Mouse (Mus musculus) CD4-positive, CD25-positive, alpha-beta regulatory T cell, adult 4 months (primary cell): ENCODE data around the gene Cyth1. TPM values are rescaled to one million over a fixed set of nuclear protein-coding genes. Genes with fewer than 3 reads are reported as not detected.

ENCODE experiments used
- ATAC-seq: one replicate; pipeline ENCODE4 v1.8.0; 2017
- polyA plus RNA-seq, 2 experiments: library from polyadenylated mRNA; unstranded; fragments of 100-300 nt; shearing (Covaris generic); gene quantifications; one replicate each; pipeline ENCODE4 v1.2.1; 2017

Cyth1 gene
- 10 to 100 TPM; 34.7 to 59.5 TPM for polyA plus RNA-seq

DNA sequence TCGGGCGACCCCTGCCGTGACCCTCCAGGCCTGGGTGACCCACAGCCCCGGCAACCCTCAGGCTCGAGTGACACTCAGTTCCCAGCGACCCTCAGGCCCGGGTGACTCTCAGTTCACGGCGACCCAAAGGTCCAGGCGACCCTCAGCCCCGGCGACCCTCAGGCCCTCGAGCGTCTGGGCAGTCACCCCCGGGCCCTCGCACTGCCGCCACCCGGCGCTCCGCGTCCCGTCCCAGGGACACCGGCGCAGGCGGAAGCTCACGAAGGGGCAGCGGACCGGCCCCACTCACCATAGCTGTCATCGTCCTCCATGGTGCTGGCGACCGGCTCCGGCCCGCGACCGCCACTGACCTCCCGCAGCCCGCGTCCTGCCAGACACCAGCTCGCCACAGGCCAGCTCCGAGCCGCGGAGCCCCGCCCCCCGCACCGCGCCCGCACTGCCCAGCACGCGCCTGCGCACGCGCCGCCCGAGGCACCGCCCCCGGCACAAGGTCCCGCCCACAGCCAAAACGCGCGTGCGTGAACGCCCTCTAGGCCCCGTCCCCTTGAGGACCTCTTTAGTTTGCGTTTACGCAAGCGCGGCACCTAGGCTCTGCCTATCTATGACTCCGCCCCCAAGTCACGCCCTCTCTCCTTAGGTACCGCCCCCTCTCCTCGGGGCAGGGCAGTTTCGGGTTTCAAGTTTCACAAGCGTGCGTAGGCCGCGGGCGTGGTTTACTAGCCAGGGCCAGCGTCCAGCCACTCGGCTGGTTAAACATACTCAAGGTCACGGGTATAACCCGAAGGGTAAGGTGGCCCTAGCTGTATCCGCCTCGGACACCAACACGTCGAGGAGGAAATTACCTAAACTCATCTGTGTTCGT, at the start of gene Cyth1:
Gene Cyth1 (minus strand): TSS at position 443 of the 862 bp plus-strand sequence.
- peak; percentile 87 for ATAC-seq

DNA sequence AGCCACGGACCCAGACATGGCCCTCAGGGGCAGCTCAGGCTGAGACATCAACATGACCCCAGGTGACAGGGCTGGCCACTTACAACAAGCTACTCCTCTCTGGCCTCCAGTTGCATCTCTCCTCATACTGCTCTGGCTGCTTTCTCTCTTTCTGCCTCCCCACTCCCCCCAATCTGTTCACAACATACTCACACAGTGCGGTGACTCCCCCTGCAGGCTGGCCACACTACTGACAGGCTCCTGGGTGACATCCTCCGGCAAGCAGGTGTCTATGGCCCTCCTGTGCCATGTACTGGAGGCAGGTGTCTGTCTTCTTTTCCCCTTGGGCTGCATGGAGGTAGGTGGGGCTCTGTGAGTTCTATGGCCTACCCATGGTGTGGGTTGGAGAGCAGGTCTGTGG, 49.6 kb upstream of the Cyth1 start:
- ATAC-seq, result no peak

DNA sequence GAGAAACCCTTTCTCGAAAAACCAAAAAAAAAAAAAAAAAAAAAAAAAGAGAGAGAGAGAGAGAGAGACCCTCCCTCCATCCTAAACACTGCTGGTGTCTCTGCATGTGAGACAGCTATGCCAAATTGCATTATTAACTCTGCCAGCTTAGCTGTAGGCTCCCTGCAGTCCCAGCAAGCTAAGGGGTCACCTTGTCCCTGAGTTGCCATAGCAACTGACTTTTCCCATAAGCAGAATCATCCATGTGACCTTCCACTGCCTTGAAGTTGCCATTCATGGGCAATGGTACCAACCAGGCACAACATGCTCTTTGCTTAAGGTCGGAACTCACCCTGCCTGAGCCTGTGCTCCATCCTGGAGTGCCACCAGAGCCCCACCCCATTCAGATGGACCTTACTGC, 46.6 kb upstream of the Cyth1 start:
- no peak for ATAC-seq

DNA sequence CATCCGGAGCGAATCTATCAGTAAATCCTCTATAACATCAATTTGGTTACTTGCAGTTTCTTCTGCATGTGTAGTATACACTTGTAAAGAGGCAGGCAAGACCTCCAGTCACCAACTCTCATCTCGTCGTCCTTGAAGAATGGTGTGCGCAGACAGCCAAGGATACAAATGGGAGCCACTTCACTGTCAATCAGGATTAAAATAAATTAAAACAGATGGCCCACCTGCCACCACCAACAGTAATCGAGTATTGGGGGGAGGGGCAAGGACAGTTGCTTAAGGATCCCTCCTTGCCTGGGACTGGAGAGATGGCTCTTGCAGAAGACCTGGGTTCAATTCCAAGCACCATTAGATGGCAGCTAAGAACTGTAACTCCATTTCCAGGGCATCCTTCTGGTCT, 44.3 kb upstream of the Cyth1 start:
- no peak for ATAC-seq

DNA sequence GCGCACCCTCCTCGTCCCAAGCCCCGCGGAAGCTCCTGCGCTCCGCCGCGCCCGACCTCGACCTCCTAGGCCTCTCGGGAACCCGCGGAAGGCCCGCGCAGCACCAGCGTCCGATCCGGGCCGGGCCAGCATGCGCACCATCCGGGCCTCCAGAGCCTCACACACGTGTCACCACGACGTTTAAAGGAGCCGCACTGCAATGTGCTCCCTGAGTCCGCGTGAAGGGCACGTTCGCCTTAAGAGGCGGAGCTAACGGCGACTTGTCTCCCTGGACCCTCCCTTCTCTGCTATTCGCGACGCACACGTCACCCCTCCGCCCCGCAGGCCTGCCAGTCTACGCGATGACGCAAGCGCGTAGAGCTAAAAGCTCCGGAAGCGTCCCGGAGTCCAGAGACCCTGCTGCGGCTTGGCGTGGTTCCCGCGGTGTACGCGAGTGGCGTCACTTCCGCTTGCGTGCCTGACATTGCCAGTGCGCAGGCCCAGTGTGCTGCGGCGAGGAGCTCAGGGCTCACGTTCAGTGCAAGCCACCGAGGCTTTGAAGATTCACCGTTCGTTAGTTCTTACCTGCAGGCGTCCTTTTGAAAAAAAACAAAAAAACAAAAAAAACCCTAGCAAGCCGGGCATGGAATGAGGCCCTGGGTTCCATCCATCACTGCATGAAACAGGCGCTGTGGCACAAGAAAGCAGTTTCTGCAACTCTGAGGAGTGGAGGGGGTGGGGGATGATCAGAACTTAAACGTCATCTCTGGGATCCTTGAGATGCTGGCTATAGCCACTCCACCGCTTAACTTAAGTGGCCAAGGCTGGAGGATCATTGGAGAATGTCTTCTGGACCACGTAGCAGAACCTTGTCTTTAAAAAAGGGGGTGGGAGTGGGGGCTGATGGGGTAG, 41.9 kb upstream of the Cyth1 start, which contains the start of gene Usp36:
Gene Usp36 (minus strand): TSS at position 246 of the 891 bp plus-strand sequence.
- peak; percentile 93 for ATAC-seq

DNA sequence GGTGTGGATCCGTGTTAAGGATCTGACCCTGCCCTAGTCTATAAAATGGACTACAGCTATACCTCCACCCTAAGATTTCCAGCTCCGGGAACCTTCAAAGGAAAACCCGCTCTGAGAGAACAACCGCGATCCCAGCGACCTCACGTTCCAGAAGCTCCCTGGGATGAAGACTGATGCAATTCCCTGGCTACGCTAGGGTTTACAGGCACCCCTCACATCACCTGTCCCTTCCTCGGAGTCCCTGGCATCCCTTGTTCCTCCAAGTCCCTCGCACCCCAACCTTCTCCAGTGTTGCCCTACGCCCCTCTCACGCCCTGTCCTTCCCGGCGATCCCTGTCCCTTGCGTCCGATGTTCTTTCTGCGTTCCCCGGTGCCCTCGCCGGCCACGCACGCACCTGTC, 41.2 kb upstream of the Cyth1 start:
- no peak for ATAC-seq

DNA sequence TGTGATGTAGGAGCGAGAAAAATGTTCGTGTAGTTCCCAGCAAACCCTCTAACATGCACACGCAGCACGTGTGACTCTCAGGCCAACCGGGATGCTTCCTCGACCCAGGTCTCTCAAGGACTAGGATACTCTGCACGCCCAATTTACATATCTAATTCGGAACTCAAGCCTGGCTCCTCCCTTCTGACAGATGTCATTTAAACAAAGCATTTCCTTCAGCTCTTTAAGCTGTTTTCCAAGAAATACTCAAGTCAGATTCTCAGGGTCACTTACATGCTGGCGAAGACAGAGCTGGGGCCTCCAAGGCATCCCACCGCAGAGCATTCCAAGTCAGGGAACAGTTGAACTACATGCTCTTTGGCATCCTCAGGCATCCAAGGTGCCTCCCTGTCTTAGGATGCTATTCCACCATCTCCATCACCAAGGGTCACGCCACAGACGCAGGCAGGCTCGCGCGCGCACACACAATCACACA, 40.7 kb upstream of the Cyth1 start:
- ATAC-seq, result no peak

DNA sequence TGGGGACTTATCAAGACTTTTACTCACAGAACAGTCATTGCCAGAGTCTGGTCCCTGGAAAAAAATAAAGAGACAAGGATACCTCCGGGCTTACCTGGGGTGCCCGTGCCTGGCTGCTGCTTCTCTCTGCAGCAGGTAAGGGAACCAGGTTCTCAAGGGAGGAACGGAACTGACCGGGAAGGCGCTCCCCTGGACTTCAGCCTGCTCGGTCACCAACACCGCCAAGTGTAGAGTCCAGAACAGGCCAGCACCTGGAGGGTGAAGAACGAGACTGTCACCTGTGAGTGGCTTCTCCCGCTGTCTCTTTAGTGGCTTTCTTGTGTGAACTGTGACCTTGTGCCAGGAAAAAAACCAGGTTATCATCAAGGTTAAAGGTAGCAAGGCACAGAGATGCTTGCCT, 39.2 kb upstream of the Cyth1 start:
- no peak for ATAC-seq

DNA sequence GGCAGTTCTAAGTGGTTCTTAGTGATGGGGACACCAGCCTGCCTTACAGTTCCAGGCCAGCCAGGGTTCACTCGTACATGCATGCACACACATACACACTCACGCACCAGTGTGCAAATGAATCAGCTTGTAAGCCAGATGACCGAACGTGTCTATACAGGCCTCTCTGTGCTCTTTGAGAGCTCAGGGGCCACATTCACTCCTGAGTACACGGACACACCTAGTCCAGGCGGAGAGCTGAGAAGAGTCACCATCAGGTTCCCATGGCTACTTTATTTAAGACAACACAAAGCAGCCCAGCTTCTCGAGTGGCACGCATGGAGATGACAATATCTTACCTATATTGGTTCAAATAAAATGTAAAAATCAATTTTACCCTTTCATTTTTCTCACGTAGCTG, 38.0 kb upstream of the Cyth1 start:
- no peak for ATAC-seq

DNA sequence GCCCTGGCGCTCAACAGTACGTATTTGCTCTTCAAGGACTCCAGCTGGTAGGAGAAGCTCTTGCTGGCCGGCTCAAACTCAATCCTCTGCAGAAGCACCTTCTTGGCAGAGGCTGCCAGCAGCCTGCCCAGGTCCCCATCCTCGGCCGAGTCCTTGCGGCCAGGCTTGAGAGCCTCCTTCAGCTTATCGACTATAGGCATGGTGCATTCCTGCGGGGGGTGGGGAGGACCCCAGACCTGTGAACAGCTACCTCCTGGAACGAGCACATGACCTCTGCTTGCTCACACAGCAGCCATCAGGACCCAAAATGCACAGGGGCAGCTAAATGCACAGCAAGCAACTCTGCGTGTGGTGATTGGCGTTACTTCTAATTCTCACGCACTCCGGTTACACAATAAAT, 37.4 kb upstream of the Cyth1 start:
- no peak for ATAC-seq

DNA sequence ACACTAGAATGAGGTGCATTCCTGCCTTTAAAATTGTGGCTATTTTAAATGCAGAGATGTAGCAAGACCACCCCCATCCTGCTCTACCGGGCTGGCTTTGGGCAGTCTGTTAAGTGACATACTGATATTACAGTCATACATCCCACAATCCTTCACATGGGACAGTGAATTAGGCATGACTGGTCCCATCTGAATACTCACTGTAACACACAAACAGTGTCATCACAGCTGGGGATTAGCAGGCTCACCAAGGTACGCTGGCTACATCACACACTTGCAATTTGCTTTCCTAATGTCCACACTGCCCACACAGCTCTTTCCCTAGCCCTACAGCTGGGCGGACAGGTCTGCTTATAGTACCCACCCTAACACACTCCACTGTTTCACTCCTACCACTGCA, 31.8 kb upstream of the Cyth1 start:
- no peak for ATAC-seq

DNA sequence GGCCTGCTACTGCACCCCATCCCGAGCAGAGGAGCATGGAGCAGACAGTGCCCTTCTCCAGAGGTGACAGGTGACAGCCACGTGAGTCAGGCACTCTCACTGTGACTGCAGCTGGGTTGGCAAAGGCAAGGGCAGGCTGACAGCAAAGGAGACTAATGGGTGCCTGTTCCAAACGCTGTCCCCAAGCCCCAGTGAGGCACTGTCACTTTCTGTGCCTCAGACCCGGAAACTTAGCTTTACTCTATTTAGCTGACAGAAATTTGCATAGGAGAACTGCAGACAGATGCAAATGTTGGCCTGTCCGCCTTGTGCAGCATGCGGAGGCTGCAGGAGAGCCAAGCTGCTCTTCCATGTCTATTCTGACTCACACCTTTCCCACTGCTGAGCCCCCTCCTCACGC, 27.9 kb upstream of the Cyth1 start:
- ATAC-seq, result no peak

DNA sequence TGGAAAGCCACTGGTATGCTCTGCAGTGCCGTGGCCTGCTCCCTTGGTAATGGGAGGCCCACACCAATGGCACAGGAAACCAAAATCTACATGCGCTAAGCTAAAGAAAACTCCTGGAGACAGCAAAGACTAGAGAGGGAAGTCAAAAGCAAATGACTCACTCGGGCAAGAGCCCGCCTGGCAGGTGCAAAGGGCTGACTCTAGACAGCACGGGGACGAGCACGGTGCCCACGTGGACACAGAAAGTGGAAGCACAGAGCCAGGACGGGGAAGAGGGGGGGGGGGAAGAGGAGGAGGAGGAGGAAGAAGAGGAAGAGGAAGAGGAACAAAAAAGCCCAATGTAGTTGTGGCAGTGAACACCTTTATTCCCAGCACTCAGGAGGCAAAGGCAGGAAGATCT, 26.7 kb upstream of the Cyth1 start:
- no peak for ATAC-seq

DNA sequence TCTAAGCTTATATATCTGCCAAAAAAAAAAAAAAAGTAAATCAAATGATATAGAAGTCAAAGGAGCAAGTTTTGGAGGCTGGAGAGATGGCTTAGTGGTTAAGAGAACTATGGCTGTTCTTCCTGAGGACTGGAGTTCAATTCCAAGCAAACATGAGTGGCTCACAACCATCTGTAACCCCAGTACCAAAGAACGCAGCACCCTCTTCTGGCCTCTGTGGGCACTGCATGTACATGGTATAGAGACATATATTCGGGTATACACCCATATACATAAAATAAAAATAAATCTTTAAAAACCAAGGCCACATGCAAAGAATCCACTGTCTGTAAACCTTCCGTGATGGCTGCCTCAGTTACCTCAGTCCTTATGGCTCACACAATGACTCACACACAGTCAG, 21.4 kb upstream of the Cyth1 start:
- ATAC-seq, result no peak

DNA sequence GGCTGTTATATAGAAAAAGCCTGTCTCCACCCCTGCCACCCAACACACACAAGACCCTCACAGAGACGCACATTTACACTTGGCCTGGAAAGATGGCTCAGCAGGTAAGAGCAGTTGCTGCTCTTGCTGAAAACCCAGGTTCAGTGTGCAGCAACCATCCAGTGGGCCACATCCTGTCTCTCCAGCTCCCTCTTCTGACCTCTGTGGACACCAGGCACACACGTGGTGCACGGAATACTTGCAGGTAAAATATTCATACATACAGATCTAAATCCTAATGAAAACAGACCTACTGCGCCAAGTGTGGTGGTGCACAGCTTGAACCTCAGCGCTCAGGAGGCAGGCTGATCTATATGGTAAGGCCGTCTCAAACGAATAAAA, 18.3 kb upstream of the Cyth1 start:
- peak; percentile 78 for ATAC-seq

DNA sequence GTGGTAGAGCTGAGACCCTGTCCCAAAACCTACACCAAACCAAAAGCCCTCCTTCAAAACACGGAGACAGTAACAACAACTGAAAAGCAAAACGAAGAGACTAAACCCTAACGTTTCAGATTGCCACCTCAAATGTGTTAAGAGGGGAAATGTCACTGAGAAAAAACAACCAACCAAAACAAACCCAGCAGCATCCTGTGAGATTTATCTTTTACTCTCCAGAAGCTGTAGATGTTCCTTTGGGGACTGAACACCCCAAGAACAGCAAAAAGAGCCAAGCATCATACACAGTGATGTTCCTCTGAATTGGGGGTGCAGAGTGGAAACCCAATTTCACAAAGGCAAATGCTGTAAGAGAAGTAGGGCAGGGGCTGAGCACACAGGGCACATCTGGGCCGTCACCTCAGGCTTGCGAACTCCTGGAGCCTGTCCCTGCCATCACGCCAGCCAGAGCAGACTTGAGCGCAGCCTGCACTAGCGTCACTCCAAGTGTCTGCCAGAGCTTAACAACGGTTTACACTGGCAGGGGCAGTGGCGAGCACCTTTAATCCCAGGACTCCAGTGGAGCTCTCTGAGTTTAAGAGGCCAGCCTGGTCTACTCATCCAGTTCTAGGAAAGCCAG, 17.8 kb upstream of the Cyth1 start:
- ATAC-seq, result peak; percentile 66

DNA sequence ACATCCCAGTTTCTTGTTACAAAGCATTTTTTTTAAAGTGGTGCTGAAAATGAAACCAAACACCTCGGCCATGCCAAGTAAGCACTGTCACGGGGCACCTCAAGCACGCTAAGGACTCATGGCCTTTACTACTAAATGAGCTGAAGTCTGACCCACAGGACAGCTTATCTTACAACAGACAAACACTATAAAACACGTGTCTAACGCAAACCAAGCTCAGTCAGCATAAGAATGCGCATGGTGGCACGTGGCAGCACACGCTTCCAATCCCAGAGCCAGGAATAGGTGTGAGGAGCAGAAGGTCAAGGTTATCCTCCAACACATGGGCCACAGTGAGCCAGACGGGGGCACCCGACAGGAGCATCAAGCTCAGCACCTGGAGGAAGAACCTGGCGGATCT, 17.2 kb upstream of the Cyth1 start:
- ATAC-seq, result no peak

DNA sequence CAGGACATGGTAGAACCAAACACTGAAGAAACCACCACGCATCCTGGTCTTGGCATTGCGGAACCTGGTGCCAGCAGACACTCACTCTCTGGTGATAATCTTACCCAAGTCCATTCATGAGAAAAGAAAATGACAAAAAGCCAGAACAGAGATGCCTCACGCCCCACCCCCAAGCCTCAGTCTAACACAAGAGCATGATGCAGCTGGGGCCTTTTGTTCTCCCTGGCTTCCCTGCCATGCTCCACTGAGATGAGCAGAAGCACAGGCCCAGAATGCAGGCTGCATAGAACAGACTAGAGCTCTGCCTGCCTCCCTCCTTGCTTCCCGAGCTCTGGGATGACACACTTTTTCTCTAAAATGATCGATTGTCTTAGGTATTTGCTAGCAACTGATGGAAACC, 14.8 kb upstream of the Cyth1 start:
- no peak for ATAC-seq

DNA sequence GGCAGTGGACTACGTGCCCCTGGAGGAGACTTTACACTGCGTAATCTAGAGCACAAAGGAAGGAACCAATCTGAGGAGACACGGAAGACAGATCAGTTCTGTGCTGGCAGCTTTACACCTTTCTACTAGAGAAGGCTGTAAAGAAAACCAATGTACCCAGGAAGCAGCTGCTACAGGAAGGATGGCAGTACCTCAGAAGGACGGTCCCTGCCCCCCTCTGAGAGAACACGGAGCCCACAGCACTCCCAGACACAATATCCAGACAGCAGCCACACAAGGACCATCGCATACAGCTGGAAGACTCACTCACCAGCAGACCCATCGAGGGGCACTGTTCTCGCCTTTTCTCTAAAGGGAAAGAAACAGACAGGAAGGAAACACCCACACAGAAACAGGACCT, 11.7 kb upstream of the Cyth1 start:
- peak; percentile 88 for ATAC-seq

DNA sequence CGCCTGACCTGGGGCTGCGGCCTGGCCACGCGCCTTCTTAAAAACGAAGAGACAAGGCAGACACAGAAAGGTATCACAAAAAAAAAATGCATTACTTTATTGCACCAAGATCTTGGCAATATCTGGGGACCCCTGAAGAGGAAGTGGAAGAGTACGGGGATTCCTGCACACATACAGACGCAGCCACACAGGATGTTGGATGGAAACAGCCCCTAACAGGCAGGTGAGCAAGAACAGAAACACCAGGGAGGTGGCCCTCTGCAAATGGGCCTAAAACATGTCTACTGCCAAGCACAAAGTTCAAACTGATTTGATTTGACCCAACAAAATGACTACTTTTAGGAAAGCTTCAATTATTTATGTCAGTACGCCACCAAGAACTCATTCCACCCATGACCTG, 11.2 kb upstream of the Cyth1 start:
- peak; percentile 56 for ATAC-seq

DNA sequence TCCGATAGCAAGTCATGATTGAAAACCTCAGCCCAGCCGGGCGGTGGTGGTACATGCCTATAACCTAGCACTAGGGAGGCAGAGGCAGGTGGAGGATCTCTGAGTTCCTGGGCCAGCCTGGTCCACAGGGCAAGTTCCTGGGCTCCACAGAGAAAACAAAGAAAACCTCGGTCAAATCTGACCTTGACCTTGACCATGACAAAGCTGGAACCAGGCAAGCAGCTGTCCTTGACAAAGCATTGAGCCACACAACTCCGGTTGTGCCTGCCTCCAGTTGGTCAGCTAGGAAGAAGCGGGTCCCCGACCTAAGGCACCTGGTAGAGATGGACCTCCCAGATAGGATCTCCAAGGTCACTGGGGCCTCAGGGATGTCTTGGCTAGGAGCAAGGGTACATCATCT, 8.0 kb upstream of the Cyth1 start:
- ATAC-seq, result no peak

DNA sequence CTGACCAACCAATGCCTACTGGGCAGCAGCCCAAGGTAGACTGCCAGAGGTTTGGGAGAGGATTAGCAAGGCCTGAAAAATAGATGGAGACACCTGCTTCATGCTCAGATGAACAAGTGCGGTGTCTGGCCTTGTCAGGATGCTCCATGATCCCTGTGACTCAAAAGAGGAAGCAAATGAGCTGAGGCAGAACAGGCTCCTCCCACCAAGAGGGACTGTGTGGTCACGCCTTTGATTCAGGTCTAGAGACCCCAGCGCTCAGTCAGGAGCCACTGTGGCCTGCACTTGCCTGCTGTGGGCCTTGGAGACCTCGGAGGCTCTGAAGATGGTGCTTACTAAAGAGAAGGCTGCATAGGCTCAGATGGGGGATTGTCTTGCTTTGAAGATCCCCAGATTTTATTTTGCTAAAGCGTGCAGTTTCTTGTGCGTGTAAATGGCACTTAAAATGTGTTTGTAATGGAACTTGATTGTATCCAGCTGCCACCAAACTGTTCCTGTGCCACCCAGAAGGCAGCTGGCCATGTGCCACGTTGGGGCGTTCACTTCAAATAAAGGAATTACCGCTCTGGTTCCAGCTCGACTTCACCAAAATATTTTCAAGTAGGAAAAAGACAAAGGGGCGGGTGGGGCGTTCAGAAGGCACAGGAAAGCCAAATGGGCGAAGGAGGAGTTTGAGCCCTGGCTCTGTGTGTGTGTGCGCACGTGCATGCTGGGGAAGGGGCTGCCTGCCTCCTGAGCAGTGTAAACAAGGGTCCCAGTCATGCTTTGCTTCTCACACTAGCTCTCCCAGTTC, 6.0 kb upstream of the Cyth1 start:
- no peak for ATAC-seq
